Mouse (Mus musculus) erythroid progenitor cell, adult 5-6 weeks (primary cell): Measurements from ENCODE around the gene Adamts18. TPM values are rescaled to one million over a fixed set of nuclear protein-coding genes. Genes with fewer than 3 reads are reported as not detected.

Experiments used
- ATAC-seq: replicated peaks from 2 replicates; pipeline ENCODE4 v1.8.0; 2016; ENCODE audit warnings: moderate number of reproducible peaks, mild to moderate bottlenecking, moderate TSS enrichment, inconsistent platforms; ENCODE audit not compliant: poor library complexity, low FRiP score, severe bottlenecking
- total RNA-seq, 2 experiments: library from RNA; stranded (forward) in 1 of 2; stranded (reverse) in 1 of 2; fragments of 150-400 nt in 1 of 2; fragments of 186-747, 209-891 nt in 1 of 2; gene quantifications; 2 replicates each; pipeline versions ENCODE4 v1.2.3 to v1.2.4; 2015 to 2017; ENCODE audit warnings: low replicate concordance in 2 of 2

The Adamts18 gene
- total RNA-seq, 2 experiments from 2014 or later = not detected

DNA sequence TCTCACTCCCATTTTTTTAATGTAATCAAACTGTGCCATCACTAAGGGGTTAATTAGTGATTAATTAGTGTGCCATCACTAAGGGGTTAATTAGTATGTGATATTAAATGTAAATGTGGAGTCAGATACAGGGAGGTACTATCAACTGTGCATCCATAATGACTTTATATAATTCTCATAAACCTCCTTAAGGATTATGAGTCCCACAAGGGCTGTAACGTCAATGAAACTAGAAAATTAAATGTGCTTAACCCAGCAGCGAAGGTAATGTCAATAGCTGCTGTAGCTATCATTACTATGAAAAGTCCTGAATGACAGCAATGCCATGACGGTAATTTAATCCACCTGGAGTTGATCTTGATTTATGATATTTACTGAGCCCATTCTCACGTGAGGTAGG, 83.4 kb downstream of the Adamts18 start:
- ATAC-seq = no peak

DNA sequence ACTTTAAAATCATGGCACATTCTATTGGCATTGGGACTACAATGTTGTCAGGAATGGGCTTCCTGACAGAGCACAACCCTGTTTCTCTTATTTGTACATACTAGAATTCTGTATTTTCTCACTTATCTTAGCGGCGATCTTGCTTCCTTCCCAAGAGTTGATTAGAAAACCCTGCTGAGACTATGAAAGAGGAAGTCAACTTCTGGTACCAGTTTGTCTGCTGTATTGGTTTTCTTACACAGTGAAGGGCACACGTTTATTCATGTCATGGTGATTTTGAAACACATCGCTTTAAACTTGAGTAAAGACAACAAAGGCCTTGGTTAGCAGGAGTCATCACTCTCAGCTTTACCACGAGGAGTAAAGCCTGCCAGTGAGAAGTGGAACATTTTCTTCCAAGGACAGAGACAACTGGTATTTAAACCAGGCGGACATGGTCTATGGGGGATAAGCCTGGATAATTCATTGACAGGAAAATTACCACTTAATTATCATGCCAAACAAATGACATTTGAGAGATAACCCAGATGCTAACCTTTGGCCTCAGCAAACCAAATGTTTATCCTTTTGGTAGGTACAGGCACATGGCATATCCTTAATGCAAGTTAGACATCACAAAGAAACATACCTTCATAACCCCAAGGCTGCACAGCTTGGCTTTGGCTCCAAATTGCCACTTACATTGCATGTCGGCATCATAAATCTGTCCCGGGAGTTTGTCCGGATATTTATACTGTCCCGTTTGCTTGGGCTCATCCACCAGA, 84.8 kb downstream of the Adamts18 start:
- no peak for ATAC-seq

DNA sequence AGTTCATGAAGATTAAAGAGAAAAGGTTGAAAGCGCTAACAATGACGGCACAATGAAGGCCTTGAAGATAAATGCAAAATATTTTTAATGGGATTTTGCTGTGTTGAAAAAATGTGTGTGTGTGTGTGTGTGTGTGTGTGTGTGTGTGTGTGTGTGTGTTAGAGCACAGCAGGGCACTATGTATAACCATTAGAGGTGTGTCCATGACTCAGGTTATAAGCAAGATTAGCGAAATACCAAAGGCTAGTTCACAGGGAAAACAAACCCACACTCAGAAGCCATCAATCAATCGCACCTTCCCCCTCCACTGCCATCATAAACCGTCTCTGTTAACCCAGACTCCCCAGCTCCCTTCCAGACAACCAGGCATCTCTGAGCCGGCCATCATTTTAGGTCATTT, 86.4 kb downstream of the Adamts18 start:
- no peak for ATAC-seq

DNA sequence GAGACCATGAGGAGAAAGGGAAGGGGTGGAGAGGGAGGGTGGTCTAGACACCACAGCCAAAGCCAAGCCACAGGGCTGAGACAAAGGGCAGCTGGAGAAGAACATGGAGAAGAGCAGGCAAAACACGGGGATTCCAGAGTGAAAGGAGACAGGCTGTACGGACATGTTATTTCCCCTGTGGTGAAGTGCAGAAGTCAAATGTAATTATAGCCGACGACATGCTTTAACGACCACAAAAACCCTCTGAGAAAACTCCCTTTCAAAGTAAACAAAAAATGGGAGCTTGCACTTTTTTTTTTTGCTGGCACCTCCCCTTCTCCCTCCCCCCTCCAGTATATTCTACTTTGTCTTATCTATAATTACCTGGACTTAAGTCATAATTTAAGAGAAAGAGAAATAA, 92.7 kb downstream of the Adamts18 start:
- no peak for ATAC-seq

DNA sequence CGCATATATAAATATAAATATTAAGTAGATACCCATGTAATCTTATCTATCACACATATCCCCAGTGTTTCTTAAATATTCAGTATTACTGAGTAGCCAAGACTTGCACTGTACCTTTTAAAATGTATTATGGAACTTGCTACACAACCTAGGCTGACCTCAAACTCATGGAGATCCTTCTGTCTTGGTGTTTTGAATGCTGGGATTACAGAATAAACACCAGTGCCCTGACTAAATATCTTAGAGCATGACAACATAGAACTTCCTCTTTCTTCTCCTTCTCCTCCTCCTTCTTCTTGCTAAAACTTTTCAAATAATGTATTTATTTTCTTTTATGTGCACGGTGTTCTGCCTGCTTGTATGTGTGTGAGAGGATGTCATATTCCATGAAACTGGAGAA, 95.4 kb downstream of the Adamts18 start:
- no peak for ATAC-seq

DNA sequence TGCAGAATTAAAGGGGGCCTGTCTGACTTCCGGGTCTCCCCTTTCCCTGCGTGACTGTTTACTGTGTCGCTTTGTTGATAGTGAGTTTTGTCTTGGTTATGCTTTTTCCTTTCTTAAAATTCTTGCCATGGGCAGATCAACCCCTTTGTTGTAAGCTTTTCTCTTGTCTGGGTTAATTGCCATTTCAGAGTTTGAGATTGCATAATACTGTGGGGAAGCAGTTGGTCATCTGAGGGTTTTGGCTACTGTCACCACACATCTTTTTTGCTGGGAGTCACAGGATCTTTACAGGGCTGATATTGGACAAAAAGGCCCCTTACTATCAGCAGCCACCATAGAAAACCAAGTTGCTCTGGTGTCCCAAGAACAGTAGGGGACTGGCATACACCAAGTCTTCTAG, 96.2 kb downstream of the Adamts18 start:
- no peak for ATAC-seq

DNA sequence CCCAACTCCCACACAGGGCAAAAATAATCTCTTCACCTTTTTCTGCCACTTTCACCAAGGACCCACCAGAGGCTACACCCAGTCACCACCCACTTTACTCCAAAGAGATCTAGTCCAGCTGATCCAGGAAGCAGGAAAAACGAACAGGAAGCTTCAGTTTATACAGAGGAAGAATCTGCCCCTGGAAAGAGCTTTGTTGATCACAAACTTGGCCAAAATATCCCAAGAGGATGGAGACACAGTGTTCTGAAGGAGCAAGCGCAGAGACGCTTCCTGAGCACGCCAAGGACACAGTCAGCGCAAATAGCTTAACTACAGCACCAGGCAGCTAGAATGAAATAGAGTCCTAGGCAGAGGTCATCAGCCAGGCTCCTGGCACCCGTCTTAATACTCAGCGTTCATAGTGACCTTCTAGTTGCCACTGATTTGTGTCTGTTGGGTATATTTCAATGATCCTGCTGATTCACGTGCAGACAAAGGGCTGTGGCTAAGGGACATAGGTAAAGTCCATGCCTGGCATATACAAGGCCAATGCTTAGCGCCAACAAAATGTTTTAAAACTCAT, 113.0 kb downstream of the Adamts18 start:
- no peak for ATAC-seq

DNA sequence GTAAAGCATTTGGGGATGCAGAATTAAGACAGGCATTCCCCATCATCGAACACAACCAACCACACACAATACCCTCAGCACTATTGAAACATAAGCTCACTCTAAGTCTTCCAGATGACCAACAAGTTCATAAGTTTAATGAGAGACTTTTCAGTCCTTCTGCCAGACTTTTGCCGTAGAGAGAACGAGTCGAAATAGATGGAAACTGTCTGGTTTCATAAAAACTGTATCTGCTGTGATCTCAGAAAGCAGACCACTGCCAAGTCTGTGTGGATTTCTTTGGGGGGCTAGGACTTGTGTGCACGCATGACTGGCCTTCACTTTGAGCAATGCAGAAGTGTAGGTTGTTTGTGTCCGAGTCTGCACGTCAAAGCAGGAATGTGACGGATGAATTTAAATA, 123.2 kb downstream of the Adamts18 start:
- ATAC-seq = no peak

DNA sequence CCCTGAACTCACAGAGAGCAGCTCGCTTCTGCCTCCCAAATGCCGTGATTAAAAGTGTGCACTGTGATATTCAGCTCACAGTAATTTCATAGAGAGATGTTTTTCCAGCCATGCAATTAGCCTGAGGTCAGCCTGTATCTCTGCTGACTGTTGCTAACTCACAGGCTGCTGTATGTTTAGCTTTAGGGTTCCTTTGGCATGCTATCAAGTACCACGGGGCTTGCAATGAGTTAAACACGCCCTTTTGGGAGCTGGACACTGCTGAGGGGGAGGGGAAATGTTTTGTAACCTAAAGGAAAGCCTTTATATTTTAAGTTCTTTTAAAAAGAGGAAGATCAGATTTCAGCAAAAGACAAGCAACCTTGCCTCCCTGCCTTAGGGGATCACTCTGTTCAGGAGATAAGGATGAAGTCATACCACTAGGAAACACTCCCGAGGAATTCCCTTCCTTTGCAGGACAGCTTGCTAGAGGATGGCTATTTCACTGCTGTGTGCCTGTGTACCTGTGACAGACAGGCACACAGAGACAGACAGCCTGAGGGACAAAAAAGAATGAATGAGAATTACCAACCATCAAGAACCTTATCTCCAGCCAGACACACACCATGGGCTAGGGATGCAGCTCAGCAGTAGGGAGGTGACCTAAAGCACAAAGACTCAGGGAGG, 124.5 kb downstream of the Adamts18 start:
- no peak for ATAC-seq

DNA sequence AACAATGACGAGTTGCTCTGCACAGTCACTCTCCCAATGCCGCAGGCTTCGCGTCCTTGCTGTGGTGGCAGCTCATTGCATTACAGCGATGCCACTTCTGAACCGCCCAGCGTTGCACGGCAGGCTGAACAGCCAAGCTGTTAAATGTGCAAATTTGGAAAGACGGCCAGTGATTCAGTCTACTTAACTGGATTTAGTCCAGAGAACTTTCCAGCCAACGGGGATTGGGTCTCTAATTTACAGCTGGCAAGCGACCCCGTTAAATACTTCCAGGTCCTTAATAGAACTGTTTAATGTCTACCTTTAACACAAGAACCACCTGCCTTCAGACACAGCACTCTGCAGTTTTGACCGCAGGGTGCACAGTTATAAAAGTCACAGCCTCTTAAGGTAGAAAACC, 127.1 kb downstream of the Adamts18 start:
- no peak for ATAC-seq

DNA sequence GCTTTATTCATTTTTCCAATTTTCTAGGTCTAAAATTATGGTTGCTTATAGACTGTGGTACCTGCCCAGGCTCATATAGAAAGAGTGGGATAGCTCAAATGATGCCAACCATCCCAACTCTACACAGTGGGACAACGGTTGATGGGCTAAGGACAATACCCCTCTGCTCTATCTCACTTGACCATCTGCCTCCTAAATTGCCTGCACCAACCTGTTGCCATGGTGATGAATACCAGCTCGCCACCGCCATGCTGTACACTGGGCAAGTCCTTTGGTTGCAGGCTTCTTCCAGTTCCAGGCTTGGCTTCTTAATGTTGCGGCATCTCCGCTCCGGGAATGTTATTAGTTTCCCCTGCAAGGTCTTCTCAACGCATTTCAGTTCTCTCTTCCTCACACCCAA, 143.6 kb downstream of the Adamts18 start:
- ATAC-seq = no peak

DNA sequence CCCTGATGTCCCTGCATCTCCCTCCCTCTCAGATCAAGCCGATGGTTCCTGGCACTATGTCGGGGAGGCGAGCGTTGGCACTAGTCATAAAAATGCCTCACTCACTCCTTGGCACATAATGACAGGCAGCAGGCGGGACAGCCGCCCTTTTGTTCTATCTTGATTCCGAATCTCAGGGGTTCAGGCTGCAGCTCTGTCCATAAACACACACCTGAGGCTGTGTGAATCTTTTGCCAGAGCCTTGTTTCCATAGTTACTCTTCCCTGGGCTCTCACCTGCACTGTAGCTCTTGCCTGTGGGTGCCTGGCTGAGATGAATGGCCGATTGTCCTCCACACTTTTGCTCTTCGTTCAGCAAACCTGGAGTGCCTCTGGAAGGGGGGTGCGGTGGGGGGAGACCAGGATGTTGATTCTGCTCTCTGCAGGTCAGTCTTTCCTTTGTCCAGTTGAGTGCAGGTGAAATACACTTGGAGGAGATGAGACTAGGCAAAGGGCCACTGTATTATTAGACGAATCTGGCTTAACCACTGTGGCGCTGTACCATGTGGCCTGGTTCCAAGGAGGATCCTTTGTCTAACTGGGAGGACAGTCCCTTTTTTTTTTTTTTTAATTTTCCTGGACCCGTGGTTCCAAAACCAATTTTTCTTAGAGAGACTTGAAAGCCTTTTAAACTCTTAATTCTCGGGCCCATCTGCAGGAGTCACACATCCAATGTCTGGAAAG, 156.8 kb downstream of the Adamts18 start:
- no peak for ATAC-seq

DNA sequence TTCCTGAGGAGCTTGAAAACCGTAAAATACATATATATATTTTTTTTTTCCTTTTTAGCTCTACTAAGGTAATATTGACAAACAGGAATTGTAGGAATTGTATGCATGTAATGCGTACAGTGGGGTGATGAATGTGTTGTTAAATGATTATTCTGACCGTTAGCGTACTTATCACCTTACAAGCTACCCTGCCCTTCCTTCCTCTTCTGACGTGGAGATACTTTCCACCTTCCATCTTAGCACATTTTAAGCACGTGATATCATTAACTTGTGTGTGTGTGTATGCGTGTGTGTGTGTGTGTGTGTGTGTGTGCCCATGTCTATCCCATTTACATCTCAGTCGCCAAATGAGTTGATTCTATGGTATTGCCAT, 160.0 kb downstream of the Adamts18 start:
- ATAC-seq = no peak

DNA sequence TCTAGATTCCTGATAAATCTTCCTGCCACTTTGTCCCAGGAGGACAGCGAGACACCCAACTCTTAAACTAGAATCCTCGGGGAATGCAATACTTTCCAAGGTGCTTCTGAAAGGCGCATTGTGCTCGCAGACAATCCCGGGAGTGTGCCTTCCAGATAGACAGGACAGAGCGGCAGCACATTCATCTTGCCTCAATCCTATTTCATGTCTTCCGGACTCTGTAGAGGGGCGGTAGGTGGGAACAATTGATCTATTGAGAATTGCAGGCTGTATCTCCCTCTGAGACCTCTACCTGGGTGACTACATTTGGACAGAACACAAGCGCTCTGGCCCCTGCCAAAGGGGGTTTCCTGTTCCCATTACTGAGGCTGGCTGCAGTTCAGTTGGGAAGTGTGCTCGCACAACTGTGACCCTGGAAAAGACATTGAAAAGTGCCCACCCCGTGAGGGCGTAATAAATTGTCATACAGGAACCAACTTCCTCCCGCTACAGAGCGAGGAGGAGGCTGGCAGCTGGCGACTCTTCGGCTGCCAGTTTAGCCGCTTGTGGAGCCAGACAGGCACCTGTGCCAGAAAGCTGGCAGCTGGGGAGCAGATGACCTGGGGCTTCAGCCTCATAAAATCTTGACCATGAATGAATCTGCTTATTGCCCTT, 160.5 kb downstream of the Adamts18 start:
- ATAC-seq = no peak

DNA sequence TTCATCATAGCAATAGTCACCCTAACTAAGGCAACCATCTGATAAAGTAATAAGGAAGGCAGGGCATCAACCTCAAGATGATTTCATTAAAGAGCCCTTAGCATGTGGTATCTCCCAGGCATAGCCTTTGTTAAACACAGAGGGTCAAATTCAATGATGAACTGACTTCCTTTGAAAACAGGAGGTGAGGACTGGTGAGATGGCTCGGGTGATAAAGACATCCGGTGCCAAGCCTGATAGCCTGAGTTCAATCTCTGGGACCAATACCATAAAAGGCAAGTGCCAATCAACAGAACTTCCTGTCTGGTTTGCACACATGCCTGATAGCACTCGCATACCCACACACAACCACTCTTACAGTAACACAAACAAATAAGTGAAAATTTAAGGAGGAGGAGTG, 169.2 kb downstream of the Adamts18 start:
- ATAC-seq = no peak

DNA sequence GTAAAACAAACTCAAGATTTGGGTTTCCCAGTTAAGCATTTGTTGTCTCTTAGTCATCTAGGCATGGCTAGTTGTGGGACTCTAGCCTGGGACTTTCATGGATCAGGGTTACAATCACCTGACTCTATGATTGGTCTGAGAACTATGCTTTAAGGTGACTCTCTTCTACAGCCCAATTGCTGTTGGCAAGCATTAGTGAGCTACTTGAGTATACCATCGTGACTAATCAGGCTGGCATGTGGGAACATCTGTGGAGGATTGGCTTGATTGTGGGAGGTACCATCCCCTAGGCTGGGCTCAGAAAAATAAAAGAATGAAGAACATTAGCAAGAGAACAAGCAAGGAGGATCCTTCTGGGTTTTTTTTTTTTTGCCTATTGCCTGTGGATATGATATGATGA, 171.7 kb downstream of the Adamts18 start:
- no peak for ATAC-seq

DNA sequence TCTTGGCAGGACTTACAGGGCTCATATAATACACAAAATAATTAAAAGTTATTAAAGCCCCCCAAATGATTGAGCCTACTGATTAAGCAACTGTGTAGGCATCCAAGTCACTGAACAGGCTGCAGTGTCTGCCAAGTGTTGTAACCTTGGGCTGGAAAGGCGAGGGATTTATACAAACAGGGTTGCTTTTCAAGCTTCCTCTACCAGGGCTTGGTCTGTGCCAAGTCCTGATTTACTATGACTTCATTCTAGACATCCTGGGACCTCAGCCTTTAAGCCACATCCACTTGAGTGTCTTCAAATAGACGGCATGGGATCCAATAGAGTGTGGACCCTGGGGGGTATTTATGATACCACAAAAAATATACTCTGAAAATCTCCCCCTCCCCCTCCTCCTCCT, 173.3 kb downstream of the Adamts18 start:
- no peak for ATAC-seq

DNA sequence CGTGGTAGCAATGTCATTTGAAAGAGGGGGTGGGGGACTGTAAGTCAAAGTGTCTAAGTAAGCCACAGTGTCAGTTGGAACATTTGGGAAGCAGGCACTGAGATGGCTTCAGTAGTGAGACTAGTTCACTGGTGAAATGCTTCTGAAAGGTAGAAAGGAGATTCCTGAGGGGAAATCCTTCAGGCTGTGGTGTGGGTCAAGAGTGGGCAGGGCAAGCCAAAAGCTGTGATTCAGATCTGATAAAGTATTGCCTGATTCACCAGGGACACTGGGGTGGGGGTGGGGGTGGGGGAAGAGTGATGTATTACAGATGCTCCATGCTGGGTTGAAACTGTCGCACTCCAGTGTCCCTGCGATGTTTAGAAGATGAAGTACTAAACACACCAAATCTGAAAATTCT, 173.9 kb downstream of the Adamts18 start:
- ATAC-seq = no peak

DNA sequence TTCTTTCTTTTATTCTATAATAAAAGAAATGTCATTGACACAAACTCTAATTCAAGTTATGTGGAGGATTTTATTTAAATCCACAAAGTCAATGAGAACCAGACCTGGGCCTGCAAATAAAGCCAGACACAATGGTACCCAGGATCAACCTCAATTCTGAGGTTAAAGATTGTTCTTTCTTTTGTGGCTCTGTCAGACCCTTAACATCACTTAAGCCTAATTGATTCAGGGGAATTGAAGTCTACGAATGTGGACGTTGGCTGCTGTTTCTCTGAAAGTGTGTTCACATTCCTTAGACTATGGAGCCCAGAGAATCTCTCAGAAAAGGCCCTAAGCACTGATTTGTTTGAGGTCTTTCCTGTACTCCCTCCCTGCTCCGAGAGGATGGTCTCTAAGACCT, 175.2 kb downstream of the Adamts18 start:
- no peak for ATAC-seq

DNA sequence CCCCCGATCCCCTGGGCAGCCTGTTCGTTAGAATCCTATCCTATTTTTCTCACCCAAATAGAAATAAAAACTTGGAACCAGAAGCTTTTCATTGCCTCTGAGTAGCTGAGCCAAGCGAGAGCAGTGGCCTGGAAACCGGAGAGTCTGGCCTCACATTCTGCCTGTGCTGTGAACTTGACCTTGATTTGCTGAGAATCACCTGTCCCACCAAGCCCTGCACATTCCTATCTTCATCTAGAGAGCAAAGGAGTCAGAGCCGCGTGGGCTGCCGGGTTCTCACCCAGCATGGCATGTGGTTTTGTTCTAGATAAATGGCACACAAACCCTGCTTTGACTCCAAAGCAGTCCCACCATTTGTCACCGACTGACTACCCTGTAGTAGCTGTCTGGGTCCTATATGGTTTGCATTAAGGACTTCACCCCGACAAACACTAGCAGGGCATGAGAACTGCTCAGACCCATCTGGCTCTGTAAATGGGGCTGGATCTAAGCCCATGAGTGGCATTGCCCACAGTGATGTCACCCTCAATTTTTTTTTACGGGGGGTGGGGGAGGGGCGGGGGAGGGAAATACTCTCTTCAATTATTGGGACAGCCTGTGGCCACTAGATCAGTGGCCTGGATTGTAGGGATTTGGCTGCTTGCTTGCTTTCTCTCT, 175.8 kb downstream of the Adamts18 start:
- ATAC-seq = no peak
